Mouse (Mus musculus): Measurements from ENCODE around the gene Vcan.
A peak's percentile ranks its signal among the peaks of the same experiment; 100 is the strongest.

GRCm38 (mm10) chr13:89738776-89739695, 3.3 kb downstream of the Vcan start:
- TF ChIP-seq CTCF (IDR thresholded peaks at IDR 0.05; ENCODE audit: control insufficient read depth, insufficient read depth, insufficient read length) (no peak), CEBPB (IDR thresholded peaks at IDR 0.05; ENCODE audit: low read depth) (no peak), USF1 (IDR thresholded peaks at IDR 0.05; ENCODE audit: low read depth) (peak; percentile 65)

Measured in C2C12 (cell line).